Mouse (Mus musculus) Patski (cell line): Measurements from ENCODE around the gene Frmd6. TPM values are rescaled to one million over a fixed set of nuclear protein-coding genes. Genes with fewer than 3 reads are reported as not detected.

Experiments used
- ATAC-seq: fragments of 100-300 bp; one replicate; pipeline ENCODE4 v1.8.0; 2021
- CTCF ChIA-PET: fragments of 350-600 bp; sonication (Branson Sonifier 250); formaldehyde crosslinking; loops from one replicate; lab custom pipeline; 2022; ENCODE audit warnings: inconsistent platforms; lab: Charles Lee
- POLR2A ChIA-PET: fragments of 350-600 bp; sonication (Branson Sonifier 250); formaldehyde crosslinking; loops from one replicate; lab custom pipeline; 2022; ENCODE audit warnings: antibody characterized with exemption, inconsistent platforms; lab: Charles Lee
- DNase-seq: peaks from one replicate; pipeline ENCODE4 v3.0.0-alpha.2; 2011; ENCODE audit warnings: low read depth, low spot score
- H3K27me3 ChIP-seq: fragments of 371-371 bp; one replicate; pipeline ENCODE4 v1.5.1; 2021
- CTCF ChIP-seq: fragments of 100-300 bp; IDR thresholded peaks from one replicate; pipeline ENCODE4 v1.5.1; 2021
- in situ Hi-C: fragments of 300-500 bp; cut with MboI; formaldehyde crosslinking; loops from 3 replicates; pipeline ENCODE4 v1.11.1; 2018; ENCODE audit warnings: low pct_unique_long_range_greater_than_20kb, mixed read lengths
- polyA plus RNA-seq: library from polyadenylated mRNA; unstranded; gene quantifications from one replicate; pipeline ENCODE4 v1.2.3, GENCODE M21; 2021

Frmd6 gene
- polyA plus RNA-seq, 1 experiment from 2014 or later = 79.3 TPM

GRCm38 (mm10) chr12:70851342-70851960 lies 26.1 kb downstream of the Frmd6 start:
- peak; percentile 57 for ATAC-seq
- ChIA-PET CTCF (no interaction called here), POLR2A (no interaction called here)
- no peaks in the 10 kb centered on the region for H3K27me3 ChIP-seq
- TF ChIP-seq CTCF = no peak
- no peak for DNase-seq
- in situ Hi-C loops = no loop called here

DNA sequence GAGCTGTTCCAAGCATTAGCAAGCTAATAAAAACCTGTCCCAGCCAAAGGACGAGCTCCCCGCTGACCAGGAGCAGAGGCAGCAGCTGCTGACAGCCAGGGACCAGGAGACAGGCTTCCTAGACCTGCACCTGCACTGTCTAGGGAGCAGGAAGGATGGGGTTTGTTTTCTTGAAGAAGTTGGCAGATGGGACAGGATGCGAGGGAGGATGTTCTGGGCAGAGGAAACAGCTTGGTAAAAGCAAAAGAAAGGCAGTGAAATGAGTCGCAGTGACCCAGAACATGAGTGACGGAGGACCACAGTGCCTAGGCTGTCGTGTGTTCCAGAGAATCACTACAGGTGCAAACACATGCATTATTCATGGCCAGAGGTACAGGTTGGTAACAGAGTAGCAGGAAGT lies 27.7 kb downstream of the Frmd6 start:
- DNase-seq (no peak), ATAC-seq (no peak)
- in situ Hi-C loops = no loop called here
- H3K27me3 ChIP-seq = no peaks in the 10 kb centered on the region
- no peak for TF ChIP-seq CTCF
- CTCF ChIA-PET = interaction anchor here (1.2 kb wide), 1 partner anchor 58 kb away, joined by 4 read pairs; no protein-coding TSS in a partner anchor
- POLR2A ChIA-PET = no interaction called here

GRCm38 (mm10) chr12:70855678-70856077 lies 30.4 kb downstream of the Frmd6 start:
- no peak for DNase-seq
- in situ Hi-C loops = no loop called here
- no peak for ATAC-seq
- ChIA-PET POLR2A (no interaction called here), CTCF (no interaction called here)
- no peak for TF ChIP-seq CTCF
- H3K27me3 ChIP-seq = no peaks in the 10 kb centered on the region

GRCm38 (mm10) chr12:70856776-70857175 lies 31.5 kb downstream of the Frmd6 start:
- ChIA-PET POLR2A (no interaction called here), CTCF (no interaction called here)
- ATAC-seq = no peak
- H3K27me3 ChIP-seq = no peaks in the 10 kb centered on the region
- TF ChIP-seq CTCF = no peak
- no peak for DNase-seq
- in situ Hi-C loops = no loop called here

- H3K27me3 ChIP-seq = no peaks in the 10 kb centered on the region
- in situ Hi-C loops = no loop called here
- no peak for TF ChIP-seq CTCF
- POLR2A ChIA-PET = no interaction called here
- ATAC-seq = no peak
- CTCF ChIA-PET = interaction anchor here (1.4 kb wide), 1 partner anchor 47 kb away, joined by 4 read pairs; no protein-coding TSS in a partner anchor
- DNase-seq = no peak
Observed at GRCm38 (mm10) chr12:70863281-70863680, 38.0 kb downstream of the Frmd6 start.

GRCm38 (mm10) chr12:70867780-70868179 lies 42.5 kb downstream of the Frmd6 start:
- in situ Hi-C loops = no loop called here
- CTCF ChIA-PET = interaction anchor here (1.7 kb wide), 1 partner anchor 24 kb away, joined by 4 read pairs; no protein-coding TSS in a partner anchor
- POLR2A ChIA-PET = no interaction called here
- H3K27me3 ChIP-seq = no peaks in the 10 kb centered on the region
- no peak for ATAC-seq
- TF ChIP-seq CTCF = no peak
- no peak for DNase-seq

DNA sequence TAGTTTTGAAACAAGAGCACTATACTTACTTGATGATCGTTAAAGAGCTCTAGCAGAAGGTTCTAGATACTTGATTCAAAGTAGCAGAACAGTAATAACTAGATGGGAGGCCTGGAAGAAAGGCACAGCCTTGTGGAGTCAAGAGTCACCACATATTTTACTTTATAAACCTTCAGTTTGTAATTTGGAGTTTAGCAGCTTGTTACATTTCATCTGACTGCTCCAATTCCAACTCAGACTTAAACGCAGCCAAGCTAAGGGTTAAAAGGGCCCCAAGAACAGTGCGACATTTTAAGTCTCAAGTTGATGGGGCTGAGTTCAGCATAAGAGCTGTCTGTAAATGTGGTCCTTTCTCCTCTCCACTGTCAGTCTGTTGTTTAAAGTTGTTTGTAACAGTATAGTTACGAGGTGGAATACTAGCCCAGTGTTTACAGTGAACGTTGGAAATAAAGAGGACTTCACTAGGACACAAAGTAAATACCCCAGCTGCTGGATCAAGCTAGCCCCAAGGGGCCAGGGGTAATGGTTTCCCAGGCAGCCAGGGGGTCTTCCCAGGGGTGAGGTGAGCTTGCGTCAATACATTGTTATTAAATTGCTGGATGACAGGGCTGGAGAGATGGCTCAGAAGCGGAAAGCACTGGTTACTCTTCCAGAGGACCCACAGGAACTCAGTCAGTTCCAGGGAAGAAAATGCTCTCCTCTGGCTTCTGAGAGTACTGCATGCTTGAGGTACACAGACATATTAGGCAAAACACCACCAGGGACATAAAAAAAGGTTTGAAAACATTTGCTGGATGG lies 43.1 kb downstream of the Frmd6 start:
- ATAC-seq (no peak), DNase-seq (no peak)
- CTCF ChIA-PET = interaction anchor here (1.7 kb wide), 1 partner anchor 25 kb away, joined by 4 read pairs; no protein-coding TSS in a partner anchor
- TF ChIP-seq CTCF = no peak
- H3K27me3 ChIP-seq = no peaks in the 10 kb centered on the region
- in situ Hi-C loops = no loop called here
- POLR2A ChIA-PET = no interaction called here

- no peak for ATAC-seq
- CTCF ChIA-PET = interaction anchor here (1.7 kb wide), 1 partner anchor 25 kb away, joined by 4 read pairs; no protein-coding TSS in a partner anchor
- in situ Hi-C loops = no loop called here
Observed at GRCm38 (mm10) chr12:70868988-70869291, 43.6 kb downstream of the Frmd6 start.

DNA sequence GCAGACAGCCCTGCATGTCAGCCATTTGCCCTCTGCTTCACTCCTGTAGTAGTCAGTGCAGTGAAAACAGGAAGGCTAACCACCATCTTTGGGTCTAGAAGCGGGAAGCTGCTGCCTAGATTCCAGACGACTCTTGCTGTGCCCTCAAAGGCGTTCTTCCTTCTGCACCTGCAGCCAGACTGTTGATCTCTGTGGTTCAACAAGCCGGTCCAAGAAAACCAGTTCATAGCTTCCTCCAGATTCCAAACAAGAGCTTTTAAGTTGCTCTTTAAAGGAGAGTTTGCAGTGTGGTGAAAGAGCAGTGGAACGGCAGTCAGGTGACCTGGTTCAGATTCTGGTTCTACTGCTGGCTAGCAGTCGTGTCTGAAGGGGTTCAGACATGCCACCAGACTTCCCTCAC lies 48.2 kb downstream of the Frmd6 start:
- in situ Hi-C loops = no loop called here
- TF ChIP-seq CTCF = no peak
- DNase-seq (no peak), ATAC-seq (no peak)
- CTCF ChIA-PET = no interaction called here
- POLR2A ChIA-PET = no interaction called here
- no peaks in the 10 kb centered on the region for H3K27me3 ChIP-seq

More at GRCm38 (mm10) chr12:70868988-70869291, 43.6 kb downstream of the Frmd6 start:
- no peaks in the 10 kb centered on the region for H3K27me3 ChIP-seq
- POLR2A ChIA-PET = interaction anchor here (0.5 kb wide), 1 partner anchor 282 kb away, joined by 3 read pairs; no protein-coding TSS in a partner anchor
- DNase-seq = no peak
- no peak for TF ChIP-seq CTCF

GRCm38 (mm10) chr12:70876270-70876998 lies 51.1 kb downstream of the Frmd6 start:
- H3K27me3 ChIP-seq = no peaks in the 10 kb centered on the region
- ChIA-PET POLR2A (no interaction called here), CTCF (no interaction called here)
- in situ Hi-C loops = no loop called here
- no peak for TF ChIP-seq CTCF
- no peak for DNase-seq
- no peak for ATAC-seq
